Mouse (Mus musculus): Measurements from ENCODE around the gene Rnase9.

GRCm38 (mm10) chr14:51082599-51083581 is 41.2 kb upstream of the Rnase9 start:
- TF ChIP-seq CTCF (IDR thresholded peaks at IDR 0.05; ENCODE audit: low read depth): no peak
- no peak for TF ChIP-seq EP300 (IDR thresholded peaks at IDR 0.05; ENCODE audit: low read depth)
